Mouse (Mus musculus) liver, postnatal 0 days (tissue): ENCODE data around the gene Taar7b. TPM values are rescaled to one million over a fixed set of nuclear protein-coding genes. Genes with fewer than 3 reads are reported as not detected.

Source experiments
- ATAC-seq: fragments of 200-750 bp; cut with Nextera tagmentation; 2 replicates; pipeline ENCODE4 v1.8.0; 2017; ENCODE audit warnings: mild to moderate bottlenecking, moderate library complexity
- DNase-seq: peaks from one replicate; pipeline ENCODE4 v3.0.0-alpha.2; 2016
- H3K27ac ChIP-seq: fragments of 300-500 bp; sonication (generic); 2 replicates; pipeline ENCODE4 v1.5.1; 2014; ENCODE audit warnings: antibody characterized with exemption, moderate library complexity, mild to moderate bottlenecking, low read depth
- H3K27me3 ChIP-seq: fragments of 300-500 bp; sonication (generic); 2 replicates; pipeline ENCODE4 v1.6.1; 2014; ENCODE audit warnings: low read length, control low read depth, mixed read lengths; ENCODE audit not compliant: insufficient read depth
- H3K36me3 ChIP-seq: fragments of 300-500 bp; sonication (generic); replicated peaks from 2 replicates; pipeline ENCODE4 v1.6.1; 2014; ENCODE audit warnings: mild to moderate bottlenecking, control low read depth, low read length, moderate library complexity, mixed read lengths; ENCODE audit not compliant: insufficient read depth
- H3K4me1 ChIP-seq: fragments of 300-500 bp; sonication (generic); 2 replicates; pipeline ENCODE4 v1.6.1; 2014; ENCODE audit warnings: antibody characterized with exemption, mild to moderate bottlenecking, control low read depth; ENCODE audit not compliant: insufficient read depth
- H3K4me2 ChIP-seq: fragments of 300-500 bp; sonication (generic); 2 replicates; pipeline ENCODE4 v1.6.1; 2014; ENCODE audit warnings: low read depth, mild to moderate bottlenecking, low read length, moderate library complexity, mixed read lengths
- H3K4me3 ChIP-seq: fragments of 300-500 bp; sonication (generic); 2 replicates; pipeline ENCODE4 v1.5.1; 2014; ENCODE audit warnings: low read depth, low read length
- H3K9ac ChIP-seq: fragments of 300-500 bp; sonication (generic); replicated peaks from 2 replicates; pipeline ENCODE4 v1.6.1; 2014; ENCODE audit warnings: mild to moderate bottlenecking, moderate library complexity
- H3K9me3 ChIP-seq: fragments of 300-500 bp; sonication (generic); 2 replicates; pipeline ENCODE4 v1.6.1; 2016; ENCODE audit warnings: mild to moderate bottlenecking, control low read depth, low read length, mixed read lengths
- CTCF ChIP-seq: sonication (generic); IDR thresholded peaks from 2 replicates; pipeline ENCODE4 v1.5.1; 2016; ENCODE audit warnings: antibody characterized with exemption, low read depth
- EP300 ChIP-seq: IDR thresholded peaks from 2 replicates; pipeline ENCODE4 v1.6.1; 2016; ENCODE audit warnings: antibody characterized with exemption, low read depth, mild to moderate bottlenecking
- WGBS: fragments of 180-500 bp; shearing (Covaris S2); extraction: QIAGEN DNeasy Blood & Tissue Kit; methylation state at CpG from one replicate; pipeline ENCODE4 v1.1.7; 2014; ENCODE audit not compliant: insufficient replicate concordance; 5-methylcytosine and 5-hydroxymethylcytosine counted together
- polyA plus RNA-seq: library from polyadenylated mRNA; unstranded; fragments of >200 nt; fragmentation: Nextera tagmentation; extraction: Ambion mirVana; gene quantifications from 2 replicates; pipeline ENCODE4 v1.2.1, GENCODE M21; 2015

The Taar7b gene
- polyA plus RNA-seq, 1 experiment from 2014 or later = not detected

- 74% methylated on average over 3 of the region's 3 CpGs for WGBS
- Histone ChIP-seq H3K27me3 (no peaks in the 10 kb centered on the region), H3K4me3 (no peak within 1 kb of the TSS), H3K4me1 (0 out of 2 replicates have a peak, but pooled peaks cover 1% of the 10 kb centered on the region), H3K9me3 (no peaks in the 10 kb centered on the region), H3K27ac (no peak within 1 kb of the TSS), H3K9ac (no peak within 1 kb of the TSS), H3K36me3 (no peaks in the 10 kb centered on the region), H3K4me2 (no peak within 1 kb of the TSS)
- DNase-seq (no peak), ATAC-seq (no peak)
- TF ChIP-seq EP300 = no peak
- no peak for TF ChIP-seq CTCF
These were observed 6.4 kb upstream of the Taar7b start, which contains the start of gene Taar7a for GRCm38 (mm10) chr10:23993381-23993780. TSS of gene Taar7a (minus strand) at chr10:23993481.

- no peak overlapping the region for H3K4me2 ChIP-seq
- whole genome bisulfite sequencing = 67% methylated on average over 1 of the region's 1 CpGs
- TF ChIP-seq EP300 (no peak), CTCF (no peak)
- H3K27me3 ChIP-seq = no peaks in the 10 kb centered on the region
- no peak overlapping the region for H3K4me3 ChIP-seq
- no peaks in the 10 kb centered on the region for H3K36me3 ChIP-seq
- DNase-seq (no peak), ATAC-seq (no peak)
- no peaks in the 10 kb centered on the region for H3K9me3 ChIP-seq
- no peaks in the 10 kb centered on the region for H3K4me1 ChIP-seq
- no peak overlapping the region for H3K9ac ChIP-seq
- no peak overlapping the region for H3K27ac ChIP-seq
These were observed 6.7 kb downstream of the Taar7b start for GRCm38 (mm10) chr10:24006442-24006841.

- Histone ChIP-seq H3K27ac (no peak overlapping the region), H3K27me3 (no peaks in the 10 kb centered on the region), H3K4me2 (no peak overlapping the region), H3K4me1 (no peaks in the 10 kb centered on the region), H3K36me3 (no peaks in the 10 kb centered on the region), H3K9ac (no peak overlapping the region), H3K4me3 (no peak overlapping the region), H3K9me3 (no peaks in the 10 kb centered on the region)
- DNase-seq (no peak), ATAC-seq (no peak)
- 40% methylated on average over 2 of the region's 2 CpGs for WGBS
- TF ChIP-seq CTCF (no peak), EP300 (peak; percentile 28; the same call in 1 of the 2 replicates)
These were observed 7.3 kb downstream of the Taar7b start for GRCm38 (mm10) chr10:24007034-24007433.

- H3K36me3 ChIP-seq = no peaks in the 10 kb centered on the region
- DNase-seq (no peak), ATAC-seq (no peak)
- H3K27ac ChIP-seq = no peak overlapping the region
- no peaks in the 10 kb centered on the region for H3K9me3 ChIP-seq
- TF ChIP-seq EP300 (no peak), CTCF (no peak)
- H3K27me3 ChIP-seq = no peaks in the 10 kb centered on the region
- no peaks in the 10 kb centered on the region for H3K4me1 ChIP-seq
- no peak overlapping the region for H3K4me3 ChIP-seq
- H3K9ac ChIP-seq = no peak overlapping the region
- WGBS = 71% methylated on average over 1 of the region's 1 CpGs
- no peak overlapping the region for H3K4me2 ChIP-seq
These were observed 8.4 kb downstream of the Taar7b start for GRCm38 (mm10) chr10:24008143-24008542.

GRCm38 (mm10) chr10:24026922-24027321, 27.2 kb downstream of the Taar7b start, which contains the start of gene Taar7d:
TSS of gene Taar7d (plus strand) at chr10:24027222.
- ATAC-seq (no peak), DNase-seq (no peak)
- Histone ChIP-seq H3K4me1 (no peaks in the 10 kb centered on the region), H3K4me2 (no peak within 1 kb of the TSS), H3K27ac (no peak within 1 kb of the TSS), H3K4me3 (no peak within 1 kb of the TSS), H3K27me3 (no peaks in the 10 kb centered on the region), H3K9ac (no peak within 1 kb of the TSS), H3K36me3 (no peaks in the 10 kb centered on the region), H3K9me3 (no peaks in the 10 kb centered on the region)
- TF ChIP-seq EP300 (no peak), CTCF (no peak)

GRCm38 (mm10) chr10:24031347-24031746, 31.6 kb downstream of the Taar7b start:
- Histone ChIP-seq H3K27ac (no peak overlapping the region), H3K4me3 (no peak overlapping the region), H3K36me3 (no peaks in the 10 kb centered on the region), H3K4me1 (no peaks in the 10 kb centered on the region), H3K4me2 (no peak overlapping the region), H3K27me3 (no peaks in the 10 kb centered on the region), H3K9me3 (no peaks in the 10 kb centered on the region), H3K9ac (no peak overlapping the region)
- no peak for TF ChIP-seq CTCF
- no peak for TF ChIP-seq EP300
- no peak for ATAC-seq
- DNase-seq = no peak

GRCm38 (mm10) chr10:24037314-24037713, 37.6 kb downstream of the Taar7b start, which contains the start of gene Taar7e:
TSS of gene Taar7e (plus strand) at chr10:24037614.
- Histone ChIP-seq H3K27me3 (no peaks in the 10 kb centered on the region), H3K4me1 (no peaks in the 10 kb centered on the region), H3K9me3 (no peaks in the 10 kb centered on the region), H3K9ac (no peak within 1 kb of the TSS), H3K4me3 (no peak within 1 kb of the TSS), H3K27ac (no peak within 1 kb of the TSS), H3K4me2 (no peak within 1 kb of the TSS), H3K36me3 (no peaks in the 10 kb centered on the region)
- ATAC-seq (no peak), DNase-seq (no peak)
- TF ChIP-seq CTCF (no peak), EP300 (no peak)
- 88% methylated on average over 2 of the region's 2 CpGs for WGBS
